Mouse (Mus musculus) effector memory CD4-positive, alpha-beta T cell, adult 5 months (primary cell): ENCODE data around the gene Fbxl3. TPM values are rescaled to one million over a fixed set of nuclear protein-coding genes. Genes with fewer than 3 reads are reported as not detected.

Experiments used
- polyA plus RNA-seq: library from polyadenylated mRNA; unstranded; fragments of 100-300 nt; shearing (Covaris generic); gene quantifications from one replicate; pipeline ENCODE4 v1.2.1, GENCODE M21; 2017

Fbxl3 gene
- 141 TPM for polyA plus RNA-seq

DNA sequence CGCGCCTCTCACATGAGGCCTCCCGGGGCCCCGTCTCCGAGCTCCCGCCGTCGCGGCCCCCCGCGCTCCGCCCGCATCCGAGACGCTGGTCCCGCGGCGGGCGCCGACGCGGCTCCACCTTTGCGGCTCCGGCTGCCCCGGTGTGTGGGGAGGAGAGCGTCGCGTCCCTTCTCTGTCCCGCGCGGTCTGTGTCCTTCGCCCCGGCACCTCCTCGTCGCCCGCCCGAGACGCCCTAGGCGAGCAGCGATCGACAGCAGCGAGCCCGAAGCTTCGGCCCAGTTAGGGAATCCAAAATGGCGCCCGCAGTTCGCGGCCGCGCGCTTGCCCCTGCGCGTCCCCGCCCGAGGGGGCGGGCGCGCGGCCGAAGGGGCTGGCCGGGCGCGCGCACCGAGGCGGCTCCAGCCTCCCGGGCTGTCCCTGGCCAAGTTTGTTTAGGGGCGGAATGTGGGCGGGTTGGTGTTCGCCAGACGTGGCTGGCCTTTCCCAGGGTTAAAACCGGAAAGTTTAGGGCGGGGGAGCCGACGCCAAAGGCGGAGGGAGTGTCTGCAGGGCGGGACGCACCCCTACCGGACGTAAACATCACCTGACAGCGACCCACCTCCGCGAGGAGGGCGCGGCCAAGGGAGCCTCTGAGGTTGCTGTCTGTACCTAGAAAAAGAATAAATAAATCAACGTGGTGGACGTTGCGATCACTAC, at the start of gene Fbxl3:
Fbxl3 (minus strand) TSS at position 329 of the 696 bp plus-strand sequence.

DNA sequence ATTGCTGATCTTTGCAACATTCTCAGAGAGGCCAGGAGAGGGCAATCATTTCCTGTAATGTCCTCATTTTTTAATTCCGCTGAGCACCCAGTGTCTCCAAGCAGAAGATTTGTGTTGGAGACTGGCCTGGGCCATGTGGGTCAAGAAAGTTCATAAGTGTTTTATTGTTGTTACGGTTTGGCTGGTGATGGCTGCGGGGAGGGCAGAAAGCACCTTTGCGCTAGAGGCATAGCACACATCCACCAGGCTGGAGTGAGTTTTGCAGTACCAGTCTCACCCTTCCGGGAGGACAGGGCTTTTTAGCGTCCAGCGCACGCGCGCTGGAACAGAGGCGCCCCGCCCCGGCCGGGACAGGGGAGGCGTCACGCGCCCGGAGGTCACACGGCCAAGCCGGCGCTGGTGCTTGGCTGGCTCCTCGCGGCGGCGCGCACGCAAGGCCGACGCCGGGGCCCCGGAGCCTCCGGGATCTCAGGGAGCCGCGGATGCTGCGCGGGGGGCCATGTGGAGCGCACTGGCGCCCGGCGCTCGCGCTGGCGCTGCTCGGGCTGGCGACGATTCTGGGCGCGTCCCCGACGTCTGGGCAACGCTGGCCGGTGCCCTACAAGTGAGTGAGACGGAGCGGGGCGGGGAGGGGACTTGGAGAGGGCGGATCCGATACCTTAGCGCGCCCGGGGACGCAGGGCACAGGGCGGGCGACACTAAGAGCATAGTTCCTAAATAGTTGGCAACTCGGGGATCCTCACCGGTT, 29.3 kb downstream of the Fbxl3 start, which contains the start of gene Cln5:
Cln5 (plus strand) TSS at position 353 of the 748 bp plus-strand sequence.

DNA sequence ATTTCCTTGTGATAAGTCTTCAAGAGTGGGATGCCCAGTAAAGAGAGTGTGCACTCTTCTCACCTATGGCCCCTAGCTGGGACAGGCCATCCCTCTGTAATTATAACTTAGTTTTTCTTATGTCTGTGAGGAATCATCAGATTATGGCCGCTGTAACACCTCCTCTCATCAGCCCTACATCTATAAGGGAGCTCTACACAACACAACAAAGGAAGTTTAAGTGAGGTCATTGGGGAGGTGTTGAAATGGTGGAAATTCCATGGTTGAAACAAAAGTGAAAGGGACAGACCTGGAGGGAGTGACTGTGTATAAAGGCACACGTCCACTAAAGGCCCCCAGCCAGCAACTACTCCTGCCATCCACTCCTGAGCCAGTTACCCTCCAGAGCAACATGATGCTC, 52.7 kb downstream of the Fbxl3 start, which contains the start of gene Acod1:
Acod1 (plus strand) TSS at position 301 of the 400 bp plus-strand sequence.

Other genes with a start within 250 kb of the Fbxl3 start
- gene Kctd12, start 116.9 kb downstream of the Fbxl3 start, polyA plus RNA-seq: 8.4 TPM
- gene Acod1, start 52.6 kb downstream of the Fbxl3 start, polyA plus RNA-seq: 1.5 TPM
- 30.3 TPM for gene Cln5, start 29.4 kb downstream of the Fbxl3 start, polyA plus RNA-seq
- gene Mycbp2, start 247.2 kb upstream of the Fbxl3 start, polyA plus RNA-seq: 64.3 TPM